Mouse (Mus musculus) liver, adult 2 months (tissue): ENCODE measurements around the gene Aipl1.

Source experiments
- CTCF ChIP-seq: fragments of 200-500 bp; IDR thresholded peaks from 2 replicates; pipeline ENCODE4 v1.5.1; 2011; ENCODE audit warnings: low read depth, low read length, control low read depth
- POLR2A ChIP-seq: fragments of 200-500 bp; IDR thresholded peaks from 2 replicates; pipeline ENCODE4 v1.6.1; 2011; ENCODE audit warnings: low read length, control low read depth; ENCODE audit not compliant: insufficient read depth; ENCODE audit errors: extremely low read depth

GRCm38 (mm10) chr11:72065103-72065502 lies 27.8 kb upstream of the Aipl1 start:
- TF ChIP-seq CTCF (no peak), POLR2A (no peak)
